Mouse (Mus musculus): ENCODE results near the gene Stat5b.

DNA sequence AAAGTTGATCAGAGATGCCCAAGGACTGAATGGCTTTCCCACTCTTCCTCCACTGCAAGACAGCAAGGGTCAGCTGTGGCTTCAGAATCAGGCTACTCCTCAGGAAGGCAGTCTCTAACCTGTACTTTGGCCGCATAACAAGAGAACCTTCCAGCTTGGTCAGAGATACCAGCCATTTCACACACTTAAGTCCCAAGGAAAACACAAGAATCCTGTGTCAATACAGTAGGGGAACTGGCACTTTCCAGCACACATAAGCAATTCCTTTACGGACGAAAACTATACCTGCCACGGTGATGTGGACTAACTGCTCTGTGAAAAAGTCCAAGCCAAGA lies 113.8 kb downstream of the Stat5b start:
- TF ChIP-seq CTCF (IDR thresholded peaks at IDR 0.05; ENCODE audit: low read depth, low read length), result no peak
- no peak for TF ChIP-seq POLR2A (IDR thresholded peaks at IDR 0.05; ENCODE audit: borderline replicate concordance, low read depth, low read length)
